Mouse (Mus musculus) cerebellum, adult 11-12 months (tissue): ENCODE results near the gene Ndufv3.
A peak's percentile ranks its signal among the peaks of the same experiment; 100 is the strongest.

Experiments used
- DNase-seq: peaks from one replicate; pipeline ENCODE4 v3.0.0; 2022

Gene Ndufv3

GRCm38 (mm10) chr17:31519946-31520838 is at the start of gene Ndufv3, which contains the start of gene Wdr4:
Gene Ndufv3 (plus strand): TSS chr17:31520115.
Gene Wdr4 (minus strand): TSS chr17:31519980.
- peak; percentile 99 for DNase-seq

- DNase-seq = no peak
These were observed 49.0 kb upstream of the Ndufv3 start for GRCm38 (mm10) chr17:31470766-31471418.

DNA sequence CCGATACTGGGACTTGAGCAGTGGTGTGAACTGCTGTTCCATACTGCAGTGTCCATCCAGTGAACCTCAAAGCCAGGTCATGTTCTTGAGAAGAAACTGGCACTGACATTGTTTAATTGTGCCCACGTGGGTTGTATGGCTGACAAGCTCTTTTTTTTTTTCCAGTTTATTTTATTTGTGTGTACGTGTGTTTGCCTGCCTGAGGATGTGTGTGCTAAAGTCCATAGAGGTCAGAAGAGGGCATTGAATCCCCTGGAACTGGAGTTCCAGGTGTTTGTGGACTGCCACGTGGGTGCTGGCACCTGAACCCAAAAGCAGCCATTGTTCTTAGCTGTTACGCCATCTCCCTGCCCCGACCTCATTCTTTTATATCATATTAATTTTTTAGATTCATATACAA is 45.5 kb upstream of the Ndufv3 start:
- no peak for DNase-seq

- DNase-seq = no peak
These were observed 41.3 kb upstream of the Ndufv3 start for GRCm38 (mm10) chr17:31478606-31479005.

DNA sequence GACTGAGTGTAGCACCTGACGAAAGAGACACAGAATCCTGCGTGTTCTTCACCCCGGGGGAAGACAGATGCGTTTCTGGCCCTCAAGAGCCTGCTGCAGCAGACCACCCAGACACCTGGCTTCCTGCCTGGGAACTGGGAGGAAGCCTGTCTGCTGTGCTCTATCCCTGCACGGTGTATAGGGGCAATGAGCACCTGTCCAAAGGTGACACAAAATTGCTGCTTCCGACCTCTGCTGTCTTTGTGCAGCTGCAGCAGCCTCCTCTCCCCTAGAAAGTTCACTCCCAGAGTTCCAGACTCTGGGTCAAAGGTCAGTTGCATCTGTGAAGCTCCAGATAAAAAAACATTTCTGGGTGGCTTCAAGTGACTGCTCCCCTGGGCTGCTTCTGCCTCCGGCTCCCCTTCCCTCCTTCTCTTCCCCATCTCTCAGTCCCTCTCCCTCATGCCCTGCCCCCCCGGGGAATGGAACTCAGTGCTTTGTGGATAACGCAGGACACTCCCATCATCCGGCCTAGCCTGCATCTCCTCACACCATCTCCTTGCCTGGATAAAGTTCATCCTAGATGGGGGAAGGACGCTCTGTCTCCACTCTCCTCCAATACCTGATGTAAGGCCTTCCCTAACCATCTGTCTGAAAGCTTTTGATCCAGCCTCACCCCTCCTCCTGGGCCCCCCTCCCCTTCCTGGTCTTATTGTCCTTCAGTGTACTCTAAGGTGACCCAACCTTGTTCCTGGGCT is 40.6 kb upstream of the Ndufv3 start:
- no peak for DNase-seq

DNA sequence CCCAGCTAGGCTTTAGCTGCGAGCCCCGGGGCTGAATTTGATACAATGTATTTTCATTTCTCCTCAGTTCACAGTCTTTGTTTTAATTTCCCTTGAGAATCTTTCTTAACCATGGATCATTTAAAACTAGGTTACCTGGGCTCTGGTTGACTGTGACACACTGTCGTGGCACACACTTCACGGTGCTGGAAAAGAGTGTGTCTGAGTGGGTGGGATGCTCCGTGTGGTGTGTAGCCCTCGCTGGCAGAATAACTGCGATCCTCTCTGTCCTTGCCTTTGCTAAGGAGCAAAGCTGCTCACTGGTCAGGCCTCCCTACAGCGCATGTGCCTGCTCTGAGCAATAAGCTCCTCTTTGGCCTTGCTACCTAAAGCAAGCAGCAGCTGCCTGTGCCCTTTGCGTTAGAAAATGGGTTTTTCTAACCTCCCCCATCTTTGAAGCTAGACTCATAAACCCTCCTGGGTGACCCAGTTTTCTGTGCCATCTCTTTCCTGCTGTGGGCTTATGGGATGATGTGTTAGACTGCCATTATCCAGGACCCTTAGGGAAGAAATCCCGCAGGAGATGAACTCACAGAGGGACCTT is 33.2 kb upstream of the Ndufv3 start:
- DNase-seq = no peak

DNA sequence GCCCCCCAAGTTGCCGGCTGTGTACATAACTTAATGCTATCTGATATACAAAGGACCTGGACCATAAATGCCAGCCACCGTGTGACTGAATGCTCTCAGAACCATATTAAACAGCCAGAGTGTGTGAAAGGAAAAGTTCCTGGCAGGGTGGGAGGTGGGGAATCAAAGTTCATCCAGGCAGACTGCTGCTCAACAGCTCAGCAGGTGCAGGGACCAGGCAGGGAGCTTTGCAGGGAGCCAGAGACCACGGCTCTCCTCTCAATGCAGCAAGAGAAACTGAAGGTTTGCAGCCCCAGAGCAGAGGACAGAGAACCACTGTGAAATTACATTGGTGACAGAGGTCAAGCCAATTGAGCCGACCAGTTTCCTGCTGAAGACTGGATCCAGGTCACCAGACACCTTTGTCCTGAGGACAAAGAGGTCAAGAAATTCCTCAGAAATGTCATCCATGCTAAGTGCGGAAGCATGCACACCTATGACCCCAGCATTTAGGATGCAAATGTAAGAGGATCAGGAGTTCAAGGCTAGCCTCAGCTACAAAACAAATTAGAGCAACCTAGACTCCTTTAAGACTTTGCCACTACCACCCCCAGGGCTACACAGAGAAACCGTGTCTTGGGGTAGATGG is 32.4 kb upstream of the Ndufv3 start:
- no peak for DNase-seq

GRCm38 (mm10) chr17:31491355-31491754 is 28.6 kb upstream of the Ndufv3 start:
- DNase-seq = no peak

DNA sequence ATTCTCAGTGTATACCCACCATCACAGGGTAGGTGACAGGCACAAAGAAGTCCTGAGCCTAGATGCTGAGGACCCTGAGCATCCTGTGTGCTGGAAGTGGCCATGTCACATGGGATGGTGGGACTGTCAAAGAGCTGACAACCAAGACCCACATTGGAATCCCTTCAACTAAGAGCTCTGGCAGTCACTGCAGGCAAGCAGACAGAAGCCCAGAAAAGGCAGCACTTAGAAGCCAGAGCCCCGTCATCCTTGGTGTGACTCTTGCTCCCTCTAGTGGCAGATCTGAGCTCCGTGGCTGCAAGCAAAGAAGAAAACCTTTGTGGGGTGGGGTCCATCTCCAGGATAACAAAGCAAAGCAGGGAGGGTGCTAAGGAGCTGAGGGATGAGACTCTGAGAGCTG is 27.5 kb upstream of the Ndufv3 start:
- DNase-seq = peak; percentile 77

GRCm38 (mm10) chr17:31494989-31495388 is 24.9 kb upstream of the Ndufv3 start:
- DNase-seq = peak; percentile 11

DNA sequence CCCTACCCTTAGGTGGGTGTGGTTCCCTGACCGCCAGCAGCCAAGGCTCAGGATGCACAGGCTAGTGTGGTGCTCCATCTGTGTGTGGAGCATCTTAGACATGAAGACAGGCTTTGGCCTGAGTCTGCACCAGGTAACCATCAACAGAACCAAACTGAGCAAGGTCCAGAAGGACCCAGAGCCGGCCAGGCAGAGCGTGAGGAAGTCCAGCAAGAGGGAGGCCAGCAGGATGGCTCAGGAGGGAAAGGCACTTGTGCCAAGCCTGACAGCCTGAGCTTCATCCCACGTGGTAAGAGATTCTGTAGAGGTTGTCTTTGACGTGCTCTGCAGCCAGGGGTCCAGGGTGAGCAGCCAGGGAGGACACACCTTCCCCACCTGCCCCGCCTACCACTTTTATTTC is 22.2 kb upstream of the Ndufv3 start:
- DNase-seq = peak; percentile 78

GRCm38 (mm10) chr17:31499725-31500124 is 20.2 kb upstream of the Ndufv3 start:
- DNase-seq = peak; percentile 63

DNA sequence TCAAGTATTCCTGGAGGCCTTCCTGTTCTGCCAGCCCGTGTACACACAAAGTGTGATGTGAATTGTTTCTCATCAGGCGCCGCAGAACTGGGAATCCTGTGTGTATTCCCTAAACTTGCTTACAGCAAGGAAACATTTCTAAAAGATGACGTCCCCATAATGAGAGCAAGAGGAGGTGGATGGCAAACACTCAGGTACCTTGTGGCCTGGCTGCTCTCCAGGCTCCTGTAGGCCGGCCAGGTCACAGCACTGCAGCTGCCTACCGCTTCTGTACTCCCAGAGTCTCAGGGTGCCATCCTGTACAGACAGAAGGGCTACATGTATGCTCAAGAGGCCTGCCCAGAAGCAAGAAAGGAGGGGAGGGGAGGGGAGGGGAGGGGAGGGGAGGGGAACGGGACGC is 19.5 kb upstream of the Ndufv3 start:
- DNase-seq = peak; percentile 57

- DNase-seq = peak; percentile 44
These were observed 19.0 kb upstream of the Ndufv3 start for GRCm38 (mm10) chr17:31500908-31501307.

DNA sequence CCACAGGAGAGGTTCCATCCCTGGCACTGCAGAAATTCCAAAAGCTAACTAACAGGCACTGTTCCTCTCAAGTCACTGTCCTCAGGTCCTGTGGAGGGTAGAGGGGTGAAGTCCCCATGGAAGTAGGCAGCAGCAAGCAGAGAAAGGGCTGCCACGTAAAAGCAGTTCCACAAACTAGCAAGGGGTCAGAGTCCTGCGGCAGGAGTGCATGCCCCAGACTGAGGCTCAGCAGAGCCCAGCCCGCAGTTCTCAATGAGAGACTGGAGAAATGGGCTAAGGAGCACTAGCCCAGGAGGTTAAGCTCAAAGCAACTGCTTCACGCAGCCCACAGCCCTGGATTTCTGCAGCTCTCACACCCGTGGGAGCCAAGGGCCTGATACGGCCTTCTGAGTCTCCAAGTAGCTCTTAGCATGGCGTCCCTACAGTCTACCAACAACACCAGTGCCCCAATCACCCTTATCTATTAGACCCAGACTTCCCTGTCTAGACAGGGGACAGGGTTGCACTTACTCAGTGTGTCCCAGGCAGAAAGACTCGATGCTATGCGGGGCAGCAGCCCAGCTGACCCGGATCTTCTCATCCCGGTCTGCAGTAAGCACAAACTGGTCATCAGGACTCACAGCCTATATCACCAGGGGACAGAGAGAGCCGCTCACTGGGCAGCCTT is 17.5 kb upstream of the Ndufv3 start:
- DNase-seq = no peak

DNA sequence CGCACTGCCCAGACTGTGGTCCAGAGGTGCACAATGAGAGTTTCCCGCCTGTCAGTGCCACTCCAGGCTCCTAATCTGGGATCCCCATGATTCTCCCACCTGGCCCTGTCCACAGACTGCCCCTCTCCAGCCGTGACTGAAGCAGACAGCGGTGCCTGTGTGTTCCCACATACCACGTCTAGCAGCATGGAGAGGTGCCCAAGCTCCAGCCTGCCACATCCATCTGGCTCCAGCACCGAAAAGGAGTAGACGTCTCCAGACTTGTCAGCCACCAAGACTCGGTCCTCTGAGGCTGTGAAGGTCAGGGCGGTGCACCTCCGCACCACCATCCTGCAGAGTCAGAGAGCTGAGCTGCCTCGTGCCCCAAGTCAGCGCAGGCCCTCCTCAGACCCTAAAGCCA is 16.6 kb upstream of the Ndufv3 start:
- DNase-seq = no peak

GRCm38 (mm10) chr17:31503936-31504335 is 16.0 kb upstream of the Ndufv3 start:
- DNase-seq = no peak

- DNase-seq = peak; percentile 6
These were observed 14.9 kb upstream of the Ndufv3 start for GRCm38 (mm10) chr17:31505013-31505412.

- DNase-seq = peak; percentile 4
These were observed 13.6 kb upstream of the Ndufv3 start for GRCm38 (mm10) chr17:31506282-31506681.

DNA sequence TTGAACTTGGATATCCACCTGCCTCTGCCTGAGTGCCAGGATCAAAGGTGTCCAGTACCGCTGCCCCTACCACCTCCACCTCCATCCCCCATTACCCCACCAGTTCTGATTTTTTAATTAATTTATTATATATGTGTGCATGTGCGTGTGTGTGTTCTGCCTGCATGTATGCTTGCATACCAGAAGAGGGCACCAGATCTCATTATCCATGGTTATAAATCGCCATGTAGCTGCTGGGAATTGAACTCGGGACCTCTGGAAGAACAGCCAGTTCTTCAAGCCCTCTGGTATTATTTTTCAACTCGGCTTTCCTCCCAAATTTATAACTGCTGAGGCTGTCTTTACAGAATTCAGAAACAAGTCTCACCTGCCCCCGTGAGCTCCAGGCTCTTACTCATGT is 9.0 kb upstream of the Ndufv3 start:
- no peak for DNase-seq

DNA sequence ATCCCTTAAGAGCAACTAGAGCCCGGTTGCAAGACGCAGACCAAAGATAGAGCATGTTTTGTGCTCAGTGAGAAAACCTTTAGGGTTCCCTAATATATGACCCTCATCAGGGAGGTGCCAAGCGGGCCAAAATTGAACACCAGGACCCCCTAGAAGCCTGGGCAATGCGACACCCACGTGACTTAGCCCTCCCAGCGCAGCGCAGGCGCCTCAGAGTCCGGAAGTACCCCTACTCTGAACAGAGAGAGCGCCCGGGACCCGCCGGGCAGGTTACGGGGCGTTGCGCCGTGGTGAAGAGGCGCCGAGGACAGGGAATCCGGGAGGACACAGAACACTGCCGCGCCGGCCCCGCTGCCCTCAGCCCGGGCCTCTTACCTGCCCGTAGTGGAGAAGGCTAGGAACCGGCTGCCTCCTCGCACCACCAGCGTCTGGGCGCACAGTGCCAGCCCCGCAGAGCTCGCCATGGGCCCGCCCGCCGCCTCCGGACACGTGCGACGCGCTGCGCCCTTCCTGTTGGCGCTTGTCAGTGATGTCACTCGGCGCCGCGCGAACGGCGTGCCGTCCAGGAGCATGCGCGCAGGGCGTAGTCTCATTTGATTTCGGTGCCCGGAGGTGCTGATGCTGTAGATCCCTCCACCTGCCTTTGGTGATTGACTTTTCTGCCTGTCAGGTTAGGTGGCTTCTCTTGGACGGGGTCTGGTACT is 8.0 kb upstream of the Ndufv3 start:
- DNase-seq = peak; percentile 89
